Mouse (Mus musculus): ENCODE measurements around the gene Scgb1b12. TPM values are rescaled to one million over a fixed set of nuclear protein-coding genes. Genes with fewer than 3 reads are reported as not detected.
"Not testable (repeated sequence)": the region's sequence is repeated elsewhere in the genome, so short reads cannot be mapped to it uniquely, and the experiment has no call there.

The Scgb1b12 gene
- total RNA-seq (2021): not detected
- long read RNA-seq, experiment 1: 0 reads
- long read RNA-seq, experiment 2: 0 reads

- DNase-seq; intact Hi-C loops (cut with DNase I): not testable (repeated sequence)
Measured at GRCm38 (mm10) chr7:32333882-32334281, at the start of gene Scgb1b12. TSS of gene Scgb1b12 (plus strand) at chr7:32334182.

- intact Hi-C loops (cut with DNase I); DNase-seq: not testable (repeated sequence)
Measured at GRCm38 (mm10) chr7:32327145-32327544, 6.8 kb upstream of the Scgb1b12 start, which contains the start of gene Scgb2b12. TSS of gene Scgb2b12 (minus strand) at chr7:32327245.

Other genes starting within 250 kb of the Scgb1b12 start
- gene Scgb1b10, start 233.3 kb upstream of the Scgb1b12 start, total RNA-seq (2021): not detected
- gene Scgb2b11, start 123.0 kb upstream of the Scgb1b12 start, total RNA-seq (2021): not detected
- not detected for gene Scgb1b11, start 111.3 kb upstream of the Scgb1b12 start, total RNA-seq (2021)
- gene Scgb2b12, start 6.9 kb upstream of the Scgb1b12 start, total RNA-seq (2021): not detected
- gene Scgb1b29, start 107.4 kb downstream of the Scgb1b12 start, total RNA-seq (2021): not detected